In genomic region chr14:25720962-25721707, GRCm38 (mm10) we compare ENCODE assay signal across 17 mouse cellular contexts. TPM values are rescaled to one million over a fixed set of nuclear protein-coding genes. Genes with fewer than 3 reads are reported as not detected.
DNase-seq lines count a peak whose midpoint lies in the region; ATAC-seq lines count a peak whose summit lies in the region.
"Had no signal": no experiment of that assay in that cellular context is flagged by ENCODE, and none has a peak within 500 bp of the region (broad histone marks: within the 10 kb centered on the region; RNA-seq: fewer than 3 reads in every experiment).

No protein-coding gene starts in this region.

- ATAC-seq in activated CD4-positive, CD25-positive, alpha-beta regulatory T cell, adult 4 months, result peak; percentile 53
- ATAC-seq in neutrophil, adult 5-6 weeks (ENCODE audit: extremely low read depth, insufficient number of reproducible peaks, low FRiP score, poor library complexity, severe bottlenecking), result peak; percentile 30; the same call in 1 of the 2 replicates
- ATAC-seq: forebrain, embryonic 15.5 days; hindbrain, postnatal 0 days had no signal

- peak; percentile 44 to 48 for DNase-seq in spleen, postnatal 36 days (ENCODE audit: low spot score in 2 of 2)
- no peak for DNase-seq in spleen, adult 18-20 months
- DNase-seq in thymus, postnatal 4 days, result peak; percentile 54
- DNase-seq in layer of hippocampus, adult 11-12 months (ENCODE audit: low spot score), result no peak
- no peak for DNase-seq in left cerebral cortex, adult 18-20 months (ENCODE audit: low spot score in 2 of 2)
- DNase-seq: adrenal gland, postnatal 36 days; cerebellum, adult 9-10 months; gastrocnemius, postnatal 10 days; heart, adult 11 months; heart, postnatal 14 days; kidney, adult 2 months; lung, adult 2 months; midbrain, embryonic 14.5 days had no signal

RNA-seq across cellular contexts. Expression of gene Ppif, which starts 27.2 kb away (rescaled TPM):
- 10 to 100 TPM; 23.8 to 28.5 TPM for polyA plus RNA-seq in activated CD4-positive, CD25-positive, alpha-beta regulatory T cell, adult 4 months (2017; shearing (Covaris generic))
- total RNA-seq in neutrophil, adult 5-6 weeks (2017), result 10.2 and 11.5 TPM in 2 replicates
- 10 to 100 TPM; 25.4 to 25.6 TPM for total RNA-seq in left cerebral cortex, adult 18-20 months (2021)

RNA-seq across cellular contexts. Expression of gene Zcchc24, which starts 47.7 kb away (rescaled TPM):
- under 1 TPM; 0.37 to 0.54 TPM for polyA plus RNA-seq in activated CD4-positive, CD25-positive, alpha-beta regulatory T cell, adult 4 months (2017; shearing (Covaris generic))
- 10.1 TPM in 2 replicates for total RNA-seq in neutrophil, adult 5-6 weeks (2017)
- 10 to 100 TPM; 47.4 to 47.7 TPM for total RNA-seq in left cerebral cortex, adult 18-20 months (2021)

Comparison
In these comparisons a context has a peak if more than half of its experiments do, and no peak if none do; other contexts are left out.
1. DNase-seq: peak in spleen, postnatal 36 days (2 of 2) and thymus, postnatal 4 days (single experiment); none in spleen, adult 18-20 months (0 of 2), layer of hippocampus, adult 11-12 months (single experiment) and left cerebral cortex, adult 18-20 months (0 of 2).